Mouse (Mus musculus) olfactory bulb, adult 2 months (tissue): ENCODE measurements at regions not wholly inside any gene's neighbourhood (a gene's known extent, or its start where the extent isn't known, plus 50 kb on each side); places are given as distances from the start of the nearest gene placed in this dataset.

ENCODE experiments used
- H3K27ac ChIP-seq: fragments of 200-500 bp; 2 replicates; pipeline ENCODE4 v1.5.1; 2012; ENCODE audit warnings: low read depth, low read length; ENCODE audit not compliant: insufficient read depth
- H3K4me1 ChIP-seq: fragments of 200-500 bp; 2 replicates; pipeline ENCODE4 v1.6.1; 2012; ENCODE audit warnings: low read length; ENCODE audit not compliant: control insufficient read depth, insufficient read depth
- H3K4me3 ChIP-seq: fragments of 200-500 bp; 2 replicates; pipeline ENCODE4 v1.5.1; 2012; ENCODE audit warnings: mild to moderate bottlenecking, low read depth, low read length, moderate library complexity; ENCODE audit not compliant: insufficient read depth
- CTCF ChIP-seq: fragments of 200-500 bp; IDR thresholded peaks from 2 replicates; pipeline ENCODE4 v1.5.1; 2012; ENCODE audit warnings: low read depth, mild to moderate bottlenecking, low read length, moderate library complexity; ENCODE audit not compliant: insufficient read depth
- POLR2A ChIP-seq: fragments of 200-500 bp; IDR thresholded peaks from 2 replicates; pipeline ENCODE4 v1.6.1; 2012; ENCODE audit warnings: mild to moderate bottlenecking, low read depth, low read length, moderate library complexity; ENCODE audit not compliant: insufficient read depth
- WGBS: fragments of 180-500 bp; shearing (Covaris S2); methylation state at CpG from one replicate; pipeline ENCODE4 v1.1.7; 2018; 5-methylcytosine and 5-hydroxymethylcytosine counted together

- TF ChIP-seq POLR2A: no peak
- no peak for TF ChIP-seq CTCF
- no peaks in the 10 kb centered on the region for H3K4me1 ChIP-seq
- WGBS: 83% methylated on average over 10 of the region's 10 CpGs
- no peak overlapping the region for H3K27ac ChIP-seq
- no peak overlapping the region for H3K4me3 ChIP-seq
Measured at GRCm38 (mm10) chr5:75880088-75880684, 98.1 kb downstream of the Kdr start.

- Histone ChIP-seq H3K4me1 (no peaks in the 10 kb centered on the region), H3K27ac (no peak overlapping the region), H3K4me3 (no peak overlapping the region)
- TF ChIP-seq POLR2A (no peak), CTCF (no peak)
- WGBS: 76% methylated on average over 8 of the region's 8 CpGs
Measured at GRCm38 (mm10) chr5:75878361-75878760, 99.9 kb downstream of the Kdr start.

GRCm38 (mm10) chr5:75877609-75877971, 100.7 kb downstream of the Kdr start:
- no peaks in the 10 kb centered on the region for H3K4me1 ChIP-seq
- H3K4me3 ChIP-seq: no peak overlapping the region
- no peak overlapping the region for H3K27ac ChIP-seq
- WGBS: 75% methylated on average over 4 of the region's 4 CpGs
- TF ChIP-seq POLR2A (no peak), CTCF (no peak)

GRCm38 (mm10) chr5:75876871-75877608, 101.2 kb downstream of the Kdr start:
- Histone ChIP-seq H3K27ac (no peak overlapping the region), H3K4me1 (no peaks in the 10 kb centered on the region), H3K4me3 (no peak overlapping the region)
- TF ChIP-seq POLR2A: no peak
- no peak for TF ChIP-seq CTCF
- WGBS: 78% methylated on average over 9 of the region's 9 CpGs

GRCm38 (mm10) chr5:75871120-75871519, 107.1 kb downstream of the Kdr start:
- TF ChIP-seq POLR2A (no peak), CTCF (peak; percentile 51)
- Histone ChIP-seq H3K4me1 (no peaks in the 10 kb centered on the region), H3K27ac (no peak overlapping the region), H3K4me3 (no peak overlapping the region)
- 30% methylated on average over 8 of the region's 8 CpGs for WGBS

- Histone ChIP-seq H3K27ac (no peak overlapping the region), H3K4me3 (no peak overlapping the region), H3K4me1 (no peaks in the 10 kb centered on the region)
- TF ChIP-seq CTCF (no peak), POLR2A (no peak)
- WGBS: 80% methylated on average over 14 of the region's 14 CpGs
Measured at GRCm38 (mm10) chr5:75870666-75871065, 107.6 kb downstream of the Kdr start.

- Histone ChIP-seq H3K4me1 (no peaks in the 10 kb centered on the region), H3K27ac (no peak overlapping the region), H3K4me3 (no peak overlapping the region)
- 56% methylated on average over 4 of the region's 4 CpGs for WGBS
- TF ChIP-seq CTCF: no peak
- TF ChIP-seq POLR2A: no peak
Measured at GRCm38 (mm10) chr5:75869535-75869934, 108.7 kb downstream of the Kdr start.

GRCm38 (mm10) chr5:75865096-75865495, 113.2 kb downstream of the Kdr start:
- H3K4me1 ChIP-seq: no peaks in the 10 kb centered on the region
- WGBS: 95% methylated on average over 6 of the region's 6 CpGs
- H3K27ac ChIP-seq: no peak overlapping the region
- no peak overlapping the region for H3K4me3 ChIP-seq
- no peak for TF ChIP-seq POLR2A
- no peak for TF ChIP-seq CTCF

- Histone ChIP-seq H3K4me1 (no peaks in the 10 kb centered on the region), H3K4me3 (no peak overlapping the region), H3K27ac (no peak overlapping the region)
- WGBS: 68% methylated on average over 6 of the region's 6 CpGs
- TF ChIP-seq CTCF (no peak), POLR2A (no peak)
Measured at GRCm38 (mm10) chr5:75863358-75863757, 114.9 kb downstream of the Kdr start.

GRCm38 (mm10) chr5:75862630-75862991, 115.6 kb downstream of the Kdr start:
- Histone ChIP-seq H3K4me1 (no peaks in the 10 kb centered on the region), H3K4me3 (no peak overlapping the region), H3K27ac (no peak overlapping the region)
- WGBS: 9% methylated on average over 8 of the region's 8 CpGs
- TF ChIP-seq POLR2A: no peak
- no peak for TF ChIP-seq CTCF
